Mouse (Mus musculus) C2C12 (cell line): ENCODE measurements around the gene Ehd4.

Experiments
- CTCF ChIP-seq: IDR thresholded peaks from one replicate; pipeline ENCODE4 v1.5.1; 2011; ENCODE audit not compliant: control insufficient read depth, insufficient read depth, insufficient read length
- MAX ChIP-seq: IDR thresholded peaks from one replicate; pipeline ENCODE4 v1.6.1; 2011; ENCODE audit warnings: mild to moderate bottlenecking, control low read depth

DNA sequence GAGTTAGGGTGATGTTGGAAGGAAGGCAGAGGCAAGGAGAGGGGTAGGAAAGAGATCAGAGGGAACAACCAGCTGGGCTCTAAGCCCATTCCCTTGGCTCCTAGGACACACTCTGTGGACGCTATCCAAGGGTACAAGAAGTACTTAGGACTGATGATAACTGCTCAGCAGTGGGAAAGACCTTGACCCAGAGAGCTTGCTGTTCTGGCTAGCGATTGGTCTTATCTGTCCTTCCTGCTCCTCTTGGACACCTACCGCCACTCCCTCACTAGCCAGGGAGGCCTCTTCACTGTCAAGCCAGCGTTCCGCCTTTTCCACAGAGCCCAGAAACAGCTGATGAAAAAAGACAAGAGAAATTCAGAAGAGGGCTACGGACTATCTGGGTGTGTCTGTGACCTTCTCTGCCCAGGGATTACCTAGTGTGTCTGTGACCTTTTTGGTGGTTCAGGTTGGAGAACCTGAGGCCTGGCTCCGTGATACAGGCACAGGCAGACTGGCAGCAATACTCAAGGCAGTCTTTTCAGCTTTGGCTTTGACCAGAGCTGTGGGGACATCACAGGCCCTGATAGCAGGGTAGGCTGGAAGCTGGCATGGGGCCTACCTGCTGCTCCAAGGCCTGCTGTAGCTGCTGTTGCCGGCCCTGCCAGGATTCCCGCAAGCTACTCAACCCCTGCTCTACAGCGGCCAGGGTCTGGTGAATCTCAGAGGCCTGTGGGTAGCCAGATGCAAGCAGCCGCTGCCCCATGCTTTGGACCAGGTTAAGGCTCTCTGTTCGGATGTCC, 99.4 kb downstream of the Ehd4 start:
- no peak for TF ChIP-seq CTCF
- no peak for TF ChIP-seq MAX
